Mouse (Mus musculus) C3H10T1/2 (cell line): ENCODE results near the gene Cdc40. TPM values are rescaled to one million over a fixed set of nuclear protein-coding genes. Genes with fewer than 3 reads are reported as not detected.

Experiments used
- polyA plus RNA-seq, 2 experiments: library from polyadenylated mRNA; unstranded; fragments of >200 nt; fragmentation: generic; extraction: Trizol; gene quantifications; one replicate each; pipeline ENCODE4 v1.2.1; 2012; ENCODE audit warnings: missing spikeins in 2 of 2

Cdc40 gene
- 10 to 100 TPM in 1 of 2 experiments, under 1 TPM in 1; 0.87 to 10.3 TPM for polyA plus RNA-seq

DNA sequence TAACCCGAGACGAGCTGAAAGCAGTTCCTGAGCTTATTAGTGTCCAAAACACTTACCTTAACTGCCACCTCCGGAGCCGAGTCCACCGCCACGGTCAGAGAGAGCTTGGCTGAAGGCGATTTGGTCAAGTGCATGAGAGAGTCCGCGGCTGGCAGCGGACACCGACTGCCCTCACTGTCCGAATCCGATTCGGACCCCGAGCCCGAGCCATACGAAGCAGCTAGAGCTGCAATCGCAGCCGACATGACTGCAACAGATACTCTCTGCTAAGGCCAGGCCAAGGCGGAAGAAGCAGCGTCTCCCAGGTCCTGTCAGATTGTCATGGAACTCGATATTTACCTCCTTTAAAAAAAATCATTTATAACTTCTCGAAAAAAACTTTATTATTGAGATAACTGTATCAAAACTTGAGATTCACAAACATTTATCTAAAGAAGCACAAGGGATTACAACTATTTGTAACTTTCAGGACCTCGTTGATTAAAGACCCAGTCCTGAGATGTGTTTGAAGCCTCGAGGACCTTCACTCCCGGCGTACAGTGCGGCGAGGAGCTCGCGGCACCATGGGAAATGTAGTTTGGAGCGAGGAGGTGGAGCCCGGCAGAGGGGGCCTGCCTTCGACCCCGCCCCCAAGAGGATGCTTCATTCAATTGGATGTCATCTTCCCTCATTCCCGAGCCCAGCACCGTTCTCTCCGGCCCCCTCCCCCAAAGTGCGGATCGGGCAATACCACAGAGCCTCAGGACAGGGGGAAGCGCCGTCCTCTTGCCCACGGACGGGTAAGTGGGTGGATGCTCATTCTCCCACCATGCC lies at the start of gene Cdc40, which contains the start of gene Wasf1:
TSS of gene Cdc40 (minus strand) at position 481 of the 813 bp plus-strand sequence.
TSS of gene Wasf1 (plus strand) at position 645 of the 813 bp plus-strand sequence.

Other genes with a start within 250 kb of the Cdc40 start
- gene Mettl24, start 200.0 kb downstream of the Cdc40 start, polyA plus RNA-seq, result under 1 TPM; 0.06 TPM
- 1 to 10 TPM; 2.8 to 6.6 TPM for gene Wasf1, start 164 bp upstream of the Cdc40 start, polyA plus RNA-seq
- not detected for gene Gpr6, start 189.0 kb upstream of the Cdc40 start, polyA plus RNA-seq